Mouse (Mus musculus) kidney, adult 11 months (tissue): ENCODE data around the gene Zfp69.
A peak's percentile ranks its signal among the peaks of the same experiment; 100 is the strongest.

Experiments used
- DNase-seq: peaks from one replicate; pipeline ENCODE4 v3.0.0; 2022

Gene Zfp69

GRCm38 (mm10) chr4:120924554-120925299 is 26.8 kb downstream of the Zfp69 start, which contains the start of gene Exo5:
Gene Exo5 (minus strand): TSS chr4:120925017.
- DNase-seq = peak; percentile 87

GRCm38 (mm10) chr4:120921461-120921860 is 30.0 kb downstream of the Zfp69 start:
- no peak for DNase-seq

- no peak for DNase-seq
Observed at GRCm38 (mm10) chr4:120914501-120914900, 37.0 kb downstream of the Zfp69 start.

GRCm38 (mm10) chr4:120913861-120914260 is 37.6 kb downstream of the Zfp69 start:
- DNase-seq = no peak

GRCm38 (mm10) chr4:120913443-120913842 is 38.1 kb downstream of the Zfp69 start:
- DNase-seq = no peak

GRCm38 (mm10) chr4:120912866-120913265 is 38.6 kb downstream of the Zfp69 start:
- peak; percentile 40 for DNase-seq

- DNase-seq = no peak
Observed at GRCm38 (mm10) chr4:120911086-120911485, 40.4 kb downstream of the Zfp69 start.

GRCm38 (mm10) chr4:120909558-120910150 is 41.8 kb downstream of the Zfp69 start:
- DNase-seq = no peak

GRCm38 (mm10) chr4:120905644-120906043 is 45.9 kb downstream of the Zfp69 start:
- no peak for DNase-seq

- no peak for DNase-seq
Observed at GRCm38 (mm10) chr4:120904533-120904932, 47.0 kb downstream of the Zfp69 start.

GRCm38 (mm10) chr4:120895810-120896584 is 55.5 kb downstream of the Zfp69 start:
- no peak for DNase-seq

- no peak for DNase-seq
Observed at GRCm38 (mm10) chr4:120895226-120895625, 56.3 kb downstream of the Zfp69 start.

GRCm38 (mm10) chr4:120894584-120894983 is 56.9 kb downstream of the Zfp69 start:
- no peak for DNase-seq

- no peak for DNase-seq
Observed at GRCm38 (mm10) chr4:120893656-120894401, 57.7 kb downstream of the Zfp69 start.

GRCm38 (mm10) chr4:120892516-120892915 is 59.0 kb downstream of the Zfp69 start:
- DNase-seq = no peak

- no peak for DNase-seq
Observed at GRCm38 (mm10) chr4:120891960-120892359, 59.5 kb downstream of the Zfp69 start.

GRCm38 (mm10) chr4:120890754-120891440 is 60.6 kb downstream of the Zfp69 start:
- no peak for DNase-seq

GRCm38 (mm10) chr4:120888884-120889283 is 62.6 kb downstream of the Zfp69 start:
- no peak for DNase-seq

- DNase-seq = peak; percentile 36
Observed at GRCm38 (mm10) chr4:120887381-120888112, 64.0 kb downstream of the Zfp69 start.

- DNase-seq = no peak
Observed at GRCm38 (mm10) chr4:120886811-120887210, 64.7 kb downstream of the Zfp69 start.

GRCm38 (mm10) chr4:120886131-120886530 is 65.4 kb downstream of the Zfp69 start:
- DNase-seq = no peak
